Mouse (Mus musculus) pancreas, adult 10 weeks (tissue): ENCODE measurements around the gene Tctex1d4. TPM values are rescaled to one million over a fixed set of nuclear protein-coding genes. Genes with fewer than 3 reads are reported as not detected.

Source experiments
- polyA plus RNA-seq: library from polyadenylated mRNA; stranded (reverse); fragments of 350-450 nt; fragmentation: Illumina TruSeq; extraction: RNeasy Lipid Tissue Mini Kit (QIAGEN cat#74804); gene quantifications from one replicate; pipeline ENCODE4 v1.2.3, GENCODE M21; 2015; ENCODE audit warnings: low read depth, low replicate concordance; ENCODE audit not compliant: insufficient read depth

Gene Tctex1d4
- not detected for polyA plus RNA-seq

DNA sequence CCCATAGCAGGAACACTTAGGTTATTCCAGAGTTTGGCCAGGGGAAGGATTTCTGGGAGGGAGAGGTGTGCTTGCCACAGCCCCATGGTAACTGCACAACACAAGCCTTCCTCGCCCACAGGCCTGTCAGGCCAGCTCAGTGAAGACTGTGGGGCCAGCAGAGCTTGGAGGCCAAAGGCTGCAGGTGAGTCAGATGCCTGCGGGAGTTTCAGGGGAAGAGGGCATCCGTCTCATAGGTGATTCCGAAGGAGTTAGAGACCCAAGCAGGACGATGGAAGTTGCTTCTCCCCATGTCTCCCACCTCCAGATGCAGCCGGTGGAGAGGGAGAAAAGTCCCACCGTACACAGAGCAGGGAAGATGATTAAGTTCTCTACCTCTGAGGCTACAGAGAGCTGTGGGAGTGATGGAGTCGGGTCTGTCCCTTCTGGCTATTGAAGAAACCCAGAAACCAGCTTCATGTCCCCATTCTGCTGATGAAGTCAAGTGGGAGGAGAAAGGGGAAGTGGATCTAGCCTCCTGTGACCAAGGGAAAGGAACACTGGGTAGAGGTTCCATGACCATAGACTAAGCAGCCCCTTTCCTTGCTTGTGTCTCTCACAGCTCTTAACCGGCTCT, at the start of gene Tctex1d4:
Gene Tctex1d4 (plus strand): TSS at position 120 of the 616 bp plus-strand sequence.

DNA sequence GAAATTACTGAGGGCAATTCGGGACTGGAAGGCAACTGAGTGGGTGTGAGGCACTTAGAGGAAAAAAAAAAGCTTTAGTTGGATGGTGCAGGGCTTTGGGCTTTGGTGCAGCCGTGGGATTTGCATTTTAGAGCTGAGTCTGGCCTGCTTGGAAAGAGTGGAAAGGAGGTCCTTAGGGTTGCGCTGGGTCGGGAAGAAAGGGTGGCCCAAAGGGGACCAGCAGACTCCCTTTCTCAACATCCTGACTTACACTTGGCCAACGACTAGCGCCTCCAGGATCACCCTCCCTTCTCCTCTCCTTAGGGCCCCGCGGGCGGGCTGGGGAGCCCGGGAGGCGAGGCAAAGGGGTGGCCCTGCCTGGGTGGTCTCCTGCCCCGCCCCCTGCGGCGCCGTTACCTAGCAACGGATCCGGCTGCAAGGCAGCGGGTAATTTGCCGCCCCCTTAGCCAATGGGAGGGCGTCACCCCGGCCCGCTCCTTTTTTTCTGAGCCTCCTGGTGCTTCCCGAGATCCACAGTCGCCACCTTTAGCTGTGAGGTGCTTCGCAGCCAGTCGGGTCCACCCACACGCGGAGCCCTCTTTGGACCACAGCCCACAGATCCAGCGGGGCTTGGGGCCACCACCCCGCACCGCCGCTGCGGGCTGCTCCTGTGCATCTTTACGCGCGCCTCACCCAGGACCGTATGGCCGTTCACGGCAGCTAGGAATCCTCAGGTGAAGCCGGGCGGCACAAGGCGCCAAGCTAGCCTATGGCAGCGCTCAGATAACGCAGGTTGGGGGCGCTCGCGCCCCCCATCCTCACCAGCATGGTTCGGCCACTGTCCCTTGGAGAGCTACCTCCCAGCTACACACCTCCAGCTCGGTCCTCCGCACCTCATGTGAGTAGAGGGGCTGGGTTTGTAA, 30.8 kb upstream of the Tctex1d4 start, which contains the start of gene Ptch2:
Gene Ptch2 (plus strand): TSS at position 525 of the 902 bp plus-strand sequence.

DNA sequence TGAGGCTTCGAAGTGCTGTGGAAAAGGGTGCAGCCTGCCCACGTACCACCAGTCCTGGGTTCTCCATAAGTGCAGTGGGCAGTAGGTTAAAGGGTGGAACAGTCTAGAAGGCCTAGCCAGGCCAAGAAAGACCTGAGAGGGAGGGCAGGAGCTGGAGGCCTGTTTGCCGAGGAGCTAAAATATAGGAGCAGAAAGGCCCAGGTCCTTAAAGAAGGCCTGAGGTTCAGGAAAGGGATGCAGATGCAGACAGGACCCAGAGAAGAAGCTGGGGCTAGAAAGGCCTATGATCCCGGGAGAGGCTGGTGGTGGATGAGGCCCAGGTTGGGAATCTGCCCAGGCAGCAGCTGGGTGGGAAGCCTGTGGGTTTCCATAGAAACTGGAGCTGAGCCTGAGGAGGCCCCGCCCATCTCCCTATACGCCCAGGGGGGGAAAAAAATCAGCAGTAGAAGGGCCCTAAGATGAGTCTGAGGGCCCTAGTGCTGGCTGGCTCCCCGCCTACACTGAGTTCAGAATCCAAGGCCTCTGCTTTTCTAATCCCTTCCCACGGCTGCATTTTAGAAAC, 1.2 kb upstream of the Tctex1d4 start, which contains the start of gene Btbd19:
Gene Btbd19 (minus strand): TSS at position 378 of the 562 bp plus-strand sequence.

DNA sequence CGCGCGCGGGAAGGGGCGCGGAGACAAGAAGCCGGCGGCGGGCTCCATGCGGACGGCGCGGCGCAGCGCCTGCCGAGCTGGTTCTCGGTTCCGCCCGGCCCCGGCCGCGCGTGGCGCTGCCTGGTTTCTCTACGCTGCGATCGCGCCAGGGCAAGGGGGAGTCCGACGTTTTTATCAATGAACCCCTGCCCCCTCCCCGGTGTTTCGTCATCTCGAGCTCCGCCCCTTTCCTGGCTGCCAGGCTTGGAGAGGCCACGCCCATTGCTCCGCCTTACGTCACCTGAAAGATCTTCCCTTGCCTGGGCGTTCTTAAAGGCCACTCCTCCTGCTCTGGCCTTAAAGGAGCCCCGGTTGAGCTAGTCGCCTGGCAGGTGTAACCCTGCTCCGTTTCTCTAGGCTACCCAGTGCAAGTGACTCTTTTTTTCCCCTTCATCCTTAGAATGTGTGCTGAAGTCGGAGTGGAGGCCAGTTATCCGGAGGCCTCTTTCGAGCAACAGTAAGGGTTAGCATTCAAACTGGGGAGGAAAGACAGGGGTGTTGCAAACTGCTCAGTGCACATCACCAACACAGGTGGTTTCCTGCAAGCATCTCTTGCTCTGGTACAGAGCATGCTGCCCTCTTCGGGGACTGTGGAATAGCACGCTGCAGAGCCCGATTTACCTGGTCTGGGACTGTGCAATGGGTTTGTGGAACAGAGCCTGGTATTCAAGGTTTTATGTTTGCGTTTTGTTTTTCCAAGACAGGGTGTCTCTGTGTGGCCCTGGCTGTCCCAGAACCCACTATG, 7.4 kb downstream of the Tctex1d4 start, which contains the start of gene Plk3:
Gene Plk3 (minus strand): TSS at position 147 of the 784 bp plus-strand sequence.

DNA sequence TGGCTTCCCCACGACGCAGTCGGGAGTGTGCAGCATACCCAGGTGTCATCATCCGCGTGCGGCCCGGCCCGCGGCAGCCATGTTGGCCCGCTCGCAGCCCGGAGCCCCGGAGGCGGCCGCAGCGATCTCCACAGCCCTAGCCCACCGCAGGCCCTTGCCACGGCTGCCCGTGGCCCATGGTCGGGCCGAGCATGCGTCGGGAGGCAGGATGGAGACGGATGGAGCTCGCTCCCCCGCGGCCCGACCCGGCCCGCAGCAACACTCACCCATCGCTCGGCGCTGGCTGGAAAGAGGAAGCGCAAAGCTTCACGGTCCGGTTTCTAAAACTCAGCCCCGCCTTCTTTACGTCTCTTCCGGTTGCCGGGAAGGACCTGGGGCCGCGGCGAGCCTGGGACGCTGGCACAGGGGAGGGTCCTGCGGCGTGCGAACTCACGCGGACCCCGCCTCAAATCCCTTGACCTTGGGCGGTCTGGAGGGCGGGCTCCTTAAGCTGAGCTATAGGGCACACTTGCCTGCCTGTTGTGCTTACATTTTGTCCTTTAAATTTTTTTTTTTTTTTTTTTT, 29.3 kb downstream of the Tctex1d4 start, which contains the start of gene Rps8:
Gene Rps8 (minus strand): TSS at position 452 of the 564 bp plus-strand sequence.

Other genes with a start within 250 kb of the Tctex1d4 start
- gene Zswim5, start 249.4 kb upstream of the Tctex1d4 start, polyA plus RNA-seq, result 0.42 TPM
- 26.0 TPM for gene Urod, start 132.4 kb upstream of the Tctex1d4 start, polyA plus RNA-seq
- gene Hectd3, start 131.5 kb upstream of the Tctex1d4 start, polyA plus RNA-seq, result 7.8 TPM
- 4.9 TPM for gene Eif2b3, start 107.4 kb upstream of the Tctex1d4 start, polyA plus RNA-seq
- gene Ptch2, start 30.7 kb upstream of the Tctex1d4 start, polyA plus RNA-seq, result 0.33 TPM
- 6.5 TPM for gene Btbd19, start 1.1 kb upstream of the Tctex1d4 start, polyA plus RNA-seq
- 1.6 TPM for gene Plk3, start 7.2 kb downstream of the Tctex1d4 start, polyA plus RNA-seq
- 1,006 TPM for gene Rps8, start 29.4 kb downstream of the Tctex1d4 start, polyA plus RNA-seq
- not detected for gene Kif2c, start 55.8 kb downstream of the Tctex1d4 start, polyA plus RNA-seq
- not detected for gene Tmem53, start 125.2 kb downstream of the Tctex1d4 start, polyA plus RNA-seq
- gene Armh1, start 125.3 kb downstream of the Tctex1d4 start, polyA plus RNA-seq, result not detected